Mouse (Mus musculus) gastrocnemius, postnatal 25 days (tissue): Measurements from ENCODE around the gene Phpt1. TPM values are rescaled to one million over a fixed set of nuclear protein-coding genes. Genes with fewer than 3 reads are reported as not detected.
"Not testable (repeated sequence)": the region's sequence is repeated elsewhere in the genome, so short reads cannot be mapped to it uniquely, and the experiment has no call there.

ENCODE experiments used
- DNase-seq: peaks from one replicate; pipeline ENCODE4 v3.0.0; 2022
- total RNA-seq, 2 experiments: library from RNA; stranded (reverse); gene quantifications; 1 replicate in 1 of 2; 2 replicates in 1 of 2; pipeline ENCODE4 v1.2.3; 2021

The Phpt1 gene
- total RNA-seq, 2 experiments from 2014 or later: 50.1 to 53.7 TPM

DNA sequence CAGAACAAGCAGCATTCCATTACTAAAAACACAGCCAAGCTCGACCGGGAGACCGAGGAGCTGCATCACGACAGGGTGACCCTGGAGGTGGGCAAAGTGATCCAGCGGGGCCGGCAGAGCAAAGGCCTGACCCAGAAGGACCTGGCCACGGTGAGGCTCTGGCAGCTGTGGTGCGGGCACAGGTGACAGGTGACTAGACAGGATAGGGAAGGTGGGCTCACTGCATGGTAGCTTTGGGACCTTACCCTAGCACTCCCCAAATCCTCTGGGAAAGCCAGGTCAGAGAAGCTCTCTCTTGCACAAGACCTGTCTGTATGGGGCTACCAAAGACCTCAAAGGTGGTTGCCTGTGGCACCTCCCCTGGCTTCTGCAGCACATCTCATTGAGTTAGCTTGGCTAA is 14.5 kb downstream of the Phpt1 start:
- no peak for DNase-seq

DNA sequence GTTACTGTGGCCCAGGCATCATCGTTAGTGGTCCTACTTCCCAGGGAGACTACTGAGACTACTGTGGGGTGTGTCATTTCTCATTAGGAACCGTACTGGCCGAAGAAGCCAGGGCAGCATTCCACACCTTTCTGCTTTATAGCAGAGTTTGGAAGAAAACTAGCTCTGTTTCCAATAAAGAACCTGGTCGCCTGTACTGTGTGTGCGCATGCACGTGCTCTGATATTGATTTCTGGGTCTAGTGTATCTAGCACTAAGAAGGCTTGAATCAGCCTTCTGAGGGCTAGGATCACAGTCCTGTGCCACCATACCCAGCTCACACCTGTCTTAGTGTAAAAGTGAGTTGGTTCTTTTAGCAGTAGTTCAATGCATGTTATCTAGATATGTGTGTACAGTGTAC is 16.2 kb downstream of the Phpt1 start:
- DNase-seq: no peak

DNA sequence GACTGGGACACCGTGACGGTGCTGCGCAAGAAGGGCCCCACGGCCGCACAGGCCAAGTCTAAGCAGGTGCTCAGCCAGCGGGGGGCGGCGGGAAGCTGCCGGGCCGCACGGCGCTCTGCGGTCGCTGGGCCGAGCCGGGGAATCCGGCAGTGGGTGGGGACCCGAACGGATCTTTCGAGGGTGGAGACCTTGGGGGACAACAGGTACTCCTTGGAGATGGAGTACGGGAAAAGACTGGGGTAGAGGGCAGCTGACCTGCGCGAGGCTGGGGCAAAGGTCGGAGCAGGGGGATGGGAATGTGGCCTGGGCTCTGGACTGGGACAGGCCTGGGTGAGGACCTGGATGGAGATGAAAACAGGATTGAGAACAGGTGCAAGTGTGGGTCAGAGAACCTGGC is 17.1 kb downstream of the Phpt1 start:
- DNase-seq: no peak

DNA sequence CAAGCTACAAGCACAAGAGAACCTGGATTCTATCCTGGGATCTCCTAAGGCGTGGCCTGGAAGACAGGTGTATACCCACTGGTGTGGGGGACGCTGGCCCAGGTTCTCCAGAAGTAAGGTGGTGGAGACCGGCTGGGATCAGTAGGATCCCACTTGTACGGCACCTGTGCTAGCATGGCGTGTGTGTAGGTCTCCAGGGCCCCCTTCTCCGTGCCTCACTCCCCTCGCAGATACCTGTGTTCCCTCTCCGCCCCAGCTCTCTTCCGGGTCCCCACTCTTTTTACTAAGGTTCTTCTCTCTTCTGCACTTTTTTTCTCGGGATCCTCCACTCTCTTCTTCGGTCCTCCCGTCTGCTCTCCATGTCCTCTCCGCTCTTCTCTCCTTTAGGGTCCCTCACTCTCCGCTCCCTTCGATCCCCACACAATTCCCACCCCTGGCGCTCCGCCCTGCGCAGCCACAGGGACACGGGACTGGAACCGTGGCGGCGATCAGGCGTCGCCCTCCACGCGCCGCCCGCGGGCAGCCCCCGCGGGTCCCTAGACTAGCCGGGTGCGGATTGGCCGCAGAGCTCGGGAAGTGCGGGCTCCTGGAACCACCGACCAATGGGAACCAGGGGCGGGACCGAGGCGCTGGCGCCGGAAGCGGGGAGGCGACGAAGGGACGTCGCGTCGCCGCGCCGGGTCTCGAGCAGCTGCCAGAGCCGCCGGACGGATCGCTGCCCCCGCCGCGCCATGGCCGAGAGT is 17.6 kb downstream of the Phpt1 start, which contains the start of gene Edf1:
Edf1 (plus strand) TSS at position 627 of the 743 bp plus-strand sequence.
- peak; percentile 95 for DNase-seq

DNA sequence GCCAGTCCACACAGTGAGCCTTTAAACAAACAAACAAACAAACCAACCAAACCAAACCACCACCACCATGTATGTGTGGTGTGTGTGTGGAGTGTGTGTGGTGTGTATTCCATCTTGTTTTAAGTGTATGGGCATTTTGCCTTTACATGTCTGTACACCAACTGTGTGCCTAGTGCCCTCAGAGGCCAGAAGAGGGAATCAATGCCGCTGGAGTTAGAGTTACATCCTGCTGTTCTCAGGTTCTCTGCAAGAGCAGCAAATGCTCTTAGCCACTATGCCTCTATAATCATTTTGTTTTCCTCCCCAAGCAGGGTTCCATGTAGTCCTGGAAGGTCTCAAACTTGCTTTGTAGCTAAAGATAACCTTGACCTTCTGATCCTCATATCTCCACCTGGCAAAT is 18.7 kb downstream of the Phpt1 start:
- no peak for DNase-seq

DNA sequence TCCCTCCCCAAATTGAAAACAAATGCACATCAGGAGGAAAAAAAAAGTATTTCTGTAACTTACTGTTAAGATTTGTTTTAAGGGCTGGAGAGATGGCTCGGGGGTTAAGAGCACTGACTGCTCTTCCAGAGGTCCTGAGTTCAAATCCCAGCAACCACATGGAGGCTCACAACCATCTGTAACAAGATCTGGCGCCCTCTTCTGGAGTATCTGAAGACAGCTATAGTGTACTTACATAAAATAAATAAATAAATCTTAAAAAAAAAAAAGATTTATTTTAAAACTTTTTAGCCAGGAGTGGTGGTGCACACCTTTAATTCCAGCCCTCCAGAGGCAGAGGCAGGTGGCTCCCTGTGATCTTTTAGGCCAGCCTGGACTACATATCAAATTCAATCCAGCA is 19.5 kb downstream of the Phpt1 start:
- DNase-seq: not testable (repeated sequence)

DNA sequence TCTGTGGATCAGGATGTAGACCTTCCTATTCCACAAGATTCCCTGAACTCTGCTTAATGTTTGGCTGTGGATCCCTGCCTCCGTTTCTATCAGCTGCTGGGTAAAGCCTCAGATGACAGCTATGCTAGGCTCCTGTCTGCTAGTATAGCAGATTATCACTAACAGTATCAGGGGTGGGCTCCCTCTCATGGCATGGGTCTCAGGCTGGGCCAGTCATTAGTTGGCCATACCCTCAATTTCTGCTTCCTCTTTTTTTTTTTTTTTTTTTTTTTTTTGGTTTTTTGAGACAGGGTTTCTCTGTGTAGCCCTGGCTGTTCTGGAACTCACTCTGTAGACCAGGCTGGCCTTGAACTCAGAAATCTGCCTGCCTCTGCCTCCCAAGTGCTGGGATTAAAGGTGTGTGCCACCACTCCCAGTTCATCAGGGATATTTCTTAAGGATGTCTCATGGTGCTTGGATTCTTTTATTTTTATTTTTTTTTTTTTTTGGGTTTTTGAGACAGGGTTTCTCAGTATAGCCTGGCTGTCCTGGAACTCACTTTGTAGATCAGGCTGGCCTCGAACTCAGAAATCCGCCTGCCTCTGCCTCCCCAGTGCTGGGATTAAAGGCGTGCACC is 21.7 kb downstream of the Phpt1 start:
- not testable (repeated sequence) for DNase-seq

DNA sequence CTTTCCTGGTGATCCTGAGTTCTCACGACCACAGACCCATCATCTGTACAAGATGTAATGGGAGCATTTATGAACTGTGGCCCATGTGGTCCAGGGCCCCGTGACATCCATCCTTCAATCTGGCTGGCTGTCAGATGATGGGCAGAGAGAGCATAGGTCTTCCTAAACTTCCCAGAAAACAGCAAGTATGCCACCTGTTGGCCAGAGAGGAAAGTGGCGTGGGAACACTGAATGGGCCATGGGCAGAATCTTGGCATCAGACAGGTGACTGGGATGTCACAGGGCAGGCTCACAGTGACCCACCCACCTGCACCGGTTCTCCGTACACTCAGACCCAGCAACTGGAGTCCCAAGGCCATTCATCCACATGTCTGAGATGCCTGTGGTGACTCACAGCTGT is 23.8 kb downstream of the Phpt1 start:
- no peak for DNase-seq

DNA sequence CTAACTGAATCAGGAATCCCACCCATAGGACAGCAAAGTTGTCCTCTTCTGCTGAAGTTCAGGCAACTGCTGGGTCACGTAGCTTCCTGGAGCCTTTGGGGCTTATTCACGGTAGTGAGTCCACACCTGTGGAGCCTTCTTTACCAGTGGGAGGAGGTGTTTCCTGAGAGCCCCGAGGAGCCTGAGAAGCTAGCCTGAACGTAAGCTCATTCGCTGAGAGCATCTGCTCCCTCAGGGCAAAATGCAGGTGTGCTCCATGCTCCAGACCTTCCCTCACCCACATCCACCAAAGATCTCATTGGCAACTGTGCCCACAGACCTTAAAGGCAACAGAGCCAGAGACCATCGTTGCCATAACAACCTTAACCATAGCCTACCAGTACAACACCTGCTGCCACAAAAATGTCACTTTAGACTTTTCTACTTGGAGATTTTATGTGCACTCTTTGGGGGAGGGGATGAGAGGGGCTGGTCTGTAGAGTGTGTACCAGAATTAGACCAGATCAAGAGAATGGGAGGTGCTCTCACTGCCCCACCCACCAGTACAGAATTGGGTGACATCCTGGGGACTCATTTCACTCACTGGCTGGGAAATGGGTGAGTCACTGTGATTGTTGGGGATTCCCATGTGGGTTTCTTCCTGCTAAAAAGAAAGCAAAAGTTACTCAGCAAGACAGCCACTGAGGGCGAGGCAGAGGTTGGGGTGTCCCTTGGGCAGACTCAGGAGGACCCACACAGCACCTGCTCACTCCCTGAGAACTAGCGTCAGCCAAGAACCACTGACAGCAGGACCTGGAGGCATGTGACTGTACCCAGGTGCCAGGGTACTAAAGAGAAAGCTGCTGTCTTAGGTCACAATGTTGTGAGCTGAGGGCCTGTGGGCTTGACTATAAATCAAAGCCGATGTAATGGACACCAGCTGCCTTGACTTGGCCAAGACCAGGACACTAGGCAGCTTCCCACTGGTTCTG is 25.7 kb downstream of the Phpt1 start:
- peak; percentile 47 for DNase-seq

DNA sequence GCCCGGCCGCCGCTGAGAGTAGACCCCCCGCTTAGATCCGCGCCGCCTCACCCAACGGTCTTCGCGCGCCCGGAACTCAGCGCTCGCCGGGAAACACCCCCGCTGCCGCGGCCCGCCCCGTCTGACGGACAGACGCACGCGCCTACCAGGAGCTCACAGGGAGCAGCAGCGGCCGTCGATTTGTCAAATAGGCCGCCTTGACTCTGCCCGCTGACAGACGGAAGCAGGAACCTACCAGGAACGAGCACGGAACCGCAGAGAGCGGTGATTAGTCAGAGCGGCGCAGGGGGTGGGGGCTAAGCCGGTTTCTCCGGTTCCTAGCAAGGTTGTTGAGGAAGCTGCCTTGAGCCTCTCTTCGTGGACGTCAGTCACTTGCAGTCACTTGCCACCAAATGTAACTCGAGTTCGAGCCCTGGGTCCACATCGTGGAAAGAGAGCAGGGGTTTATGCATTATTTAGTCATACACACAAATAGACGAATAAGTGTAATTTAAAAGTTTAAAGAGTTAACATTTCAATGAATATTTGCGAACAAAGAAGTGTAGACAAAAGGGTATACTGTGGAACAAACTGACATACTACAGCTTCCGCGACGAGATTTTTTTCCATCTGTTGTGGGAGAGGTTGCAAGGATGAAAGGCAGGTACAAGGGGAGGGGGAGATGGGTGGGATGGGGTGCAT is 28.1 kb downstream of the Phpt1 start, which contains the start of gene Traf2:
Traf2 (minus strand) TSS at position 130 of the 681 bp plus-strand sequence.
- DNase-seq: peak; percentile 99

DNA sequence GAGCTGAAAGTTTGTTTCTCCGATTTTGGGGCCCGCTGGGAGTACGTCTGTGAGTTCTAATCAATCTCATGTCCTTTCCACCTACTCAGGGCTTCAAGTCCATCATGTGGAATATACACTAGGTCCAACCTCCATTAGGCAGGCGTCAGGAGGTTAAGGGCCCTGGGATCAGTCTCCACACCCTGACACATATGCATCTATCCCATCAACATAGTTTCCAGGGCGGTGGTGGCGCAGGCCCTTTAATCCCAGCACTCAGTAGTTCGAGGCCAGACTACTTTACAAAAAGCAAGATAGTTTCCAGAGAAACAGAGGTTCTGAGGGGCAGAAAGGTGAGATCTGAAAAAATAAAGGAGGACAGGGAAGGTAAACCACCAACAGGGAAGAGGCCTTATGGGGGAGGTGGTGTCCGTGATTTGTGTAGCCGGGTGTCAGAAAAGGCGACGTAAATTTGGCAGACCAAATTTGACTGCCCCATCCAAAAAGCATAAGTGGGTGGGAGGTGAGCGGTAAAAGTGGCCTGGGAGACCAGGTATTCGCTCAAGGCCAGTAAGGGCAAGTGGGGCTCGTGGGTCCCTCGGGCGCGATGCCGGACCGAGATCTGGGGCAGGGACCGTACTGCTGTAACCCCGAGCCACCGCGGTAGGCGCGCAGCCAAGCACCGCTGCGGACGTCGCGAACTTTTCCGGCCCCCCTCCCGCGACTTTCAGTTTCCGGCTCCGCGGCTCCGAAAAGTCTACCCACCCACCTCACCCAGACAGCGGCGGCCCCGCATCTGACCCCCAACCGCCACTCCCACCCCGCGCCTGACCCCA is 28.8 kb downstream of the Phpt1 start:
- no peak for DNase-seq

DNA sequence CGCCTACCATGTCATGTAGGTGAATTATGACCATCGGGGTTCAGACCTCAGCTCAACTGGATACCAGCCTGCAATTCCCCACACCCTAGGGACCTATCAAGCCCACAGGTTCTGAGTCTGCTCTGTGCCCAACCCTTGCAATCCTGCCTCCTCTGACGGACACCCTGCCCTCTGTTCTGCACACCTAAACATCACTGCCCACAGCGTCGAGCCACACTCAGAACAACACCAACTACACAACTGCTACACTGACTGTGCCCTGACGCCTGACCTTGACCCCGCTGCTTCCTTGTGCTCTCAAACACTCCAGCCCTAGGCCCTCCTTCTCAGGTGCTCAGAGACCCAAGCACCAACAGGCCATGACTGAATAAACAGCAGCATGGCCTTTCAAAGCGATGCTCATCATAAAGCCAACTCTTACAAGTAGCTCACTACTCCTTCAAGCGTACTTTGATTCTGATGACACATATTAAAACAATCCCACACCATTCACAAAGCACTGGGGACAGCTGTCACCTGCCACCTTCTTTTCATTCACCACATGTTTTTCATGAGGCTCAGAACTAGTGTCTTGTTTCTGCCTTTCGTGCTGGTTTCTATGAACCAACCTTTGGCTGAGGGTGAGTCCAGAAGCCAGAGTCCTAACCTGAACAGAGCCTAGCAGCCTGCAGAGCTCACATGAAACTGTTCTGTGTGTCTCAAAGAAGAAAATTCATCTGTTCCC is 33.2 kb downstream of the Phpt1 start:
- DNase-seq: no peak

DNA sequence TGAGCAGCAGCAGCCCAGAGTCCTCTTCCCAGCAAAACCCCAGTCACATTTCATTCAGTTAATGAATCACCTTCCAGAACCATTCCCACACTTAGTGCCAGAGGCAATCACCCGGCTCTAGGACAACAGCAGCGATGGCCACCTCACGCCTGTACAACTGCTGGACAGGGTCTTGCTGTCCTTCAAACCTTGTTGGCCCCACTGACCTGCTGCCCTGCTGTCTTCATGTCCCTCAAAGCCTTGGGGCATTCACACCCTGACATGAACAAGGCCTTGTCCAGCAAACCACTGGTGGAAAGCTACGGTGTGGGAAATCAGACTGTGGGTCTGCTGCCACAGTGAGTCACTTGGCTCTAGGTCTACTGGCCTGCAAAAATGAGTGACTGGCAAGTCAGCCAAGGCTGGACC is 34.5 kb downstream of the Phpt1 start:
- DNase-seq: no peak

DNA sequence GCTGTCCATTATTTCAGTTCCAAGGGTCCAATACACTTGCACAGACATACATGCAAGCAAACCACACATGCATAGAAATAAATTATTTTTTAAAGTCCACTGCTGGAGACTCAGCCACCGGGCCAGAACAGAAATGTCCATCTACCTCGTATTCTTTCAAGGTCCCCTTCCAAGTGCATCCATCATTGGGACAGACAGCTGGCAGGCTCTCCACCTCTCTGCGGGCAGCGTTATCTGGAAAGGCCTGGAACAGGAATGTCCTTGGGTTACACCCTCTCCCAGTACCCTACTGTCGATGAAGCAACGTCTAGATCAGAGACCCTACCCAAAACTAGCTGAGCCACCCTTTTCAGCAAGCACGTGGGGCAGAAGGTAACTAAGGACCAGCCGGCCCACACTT is 38.5 kb downstream of the Phpt1 start:
- DNase-seq: peak; percentile 38

DNA sequence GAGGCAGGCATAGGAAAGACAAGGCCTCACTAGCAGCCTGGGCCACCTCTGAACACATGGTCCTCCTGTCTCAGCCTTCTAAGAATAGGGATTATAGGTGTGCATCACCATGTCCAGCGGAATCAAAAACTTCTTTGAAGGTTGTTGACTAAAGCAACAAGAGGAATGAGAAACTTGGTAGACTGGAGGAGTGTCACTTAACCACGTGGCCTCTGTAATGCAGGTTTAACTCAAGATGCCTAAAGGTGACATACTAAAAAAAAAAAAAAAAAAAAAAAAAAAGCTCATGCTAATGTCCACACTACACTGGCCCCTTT is 40.2 kb downstream of the Phpt1 start:
- DNase-seq: no peak

DNA sequence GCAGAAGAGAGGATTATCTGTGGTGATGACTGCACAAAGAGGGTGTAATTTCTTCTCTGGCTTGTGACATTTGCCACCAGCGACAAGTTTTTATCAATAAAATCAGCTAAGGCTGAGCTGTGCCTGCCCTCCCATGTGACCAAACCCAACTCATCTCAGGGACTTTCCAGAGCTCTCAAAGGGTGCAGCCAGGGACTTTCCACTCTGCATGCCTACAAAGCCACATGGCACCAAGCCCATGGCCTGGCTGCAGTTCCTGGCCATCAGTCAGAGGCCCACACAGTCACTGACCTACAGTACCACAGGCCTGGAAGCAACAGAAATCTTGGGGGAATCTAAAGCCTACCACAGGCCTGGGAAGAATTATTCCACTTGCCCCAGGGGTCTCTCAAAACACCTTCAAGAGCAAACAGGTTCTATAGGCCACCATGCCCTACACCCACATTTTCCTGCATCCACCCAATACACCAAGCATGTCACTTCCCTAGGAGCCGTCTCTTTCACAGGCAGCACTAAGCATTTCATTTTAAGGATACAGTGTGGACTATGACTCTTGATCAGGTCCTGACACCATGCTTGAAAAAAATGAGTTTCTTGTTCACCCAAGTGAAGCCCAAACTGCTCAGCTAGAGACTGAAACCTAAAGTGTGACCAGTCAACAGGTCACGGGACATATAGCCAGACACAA is 40.7 kb downstream of the Phpt1 start:
- DNase-seq: peak; percentile 86

DNA sequence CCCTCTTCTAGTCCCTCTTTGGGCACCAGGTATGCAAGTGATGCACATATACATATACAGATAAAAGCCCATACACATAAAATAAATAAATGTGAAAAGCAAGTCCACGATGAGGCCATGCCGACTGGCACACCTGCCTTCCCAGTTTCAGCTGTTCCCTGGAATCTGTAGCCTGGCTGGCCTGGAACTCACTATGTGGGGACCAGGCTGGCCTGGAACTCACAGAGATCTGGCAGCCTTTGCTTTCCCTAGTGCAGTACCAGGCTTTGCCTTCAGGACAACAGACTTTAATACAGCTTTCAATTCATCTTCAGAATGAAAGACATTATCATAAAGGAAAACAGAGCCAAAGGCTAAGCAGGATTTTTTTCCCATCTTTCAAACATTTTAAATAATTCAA is 41.3 kb downstream of the Phpt1 start:
- DNase-seq: no peak

DNA sequence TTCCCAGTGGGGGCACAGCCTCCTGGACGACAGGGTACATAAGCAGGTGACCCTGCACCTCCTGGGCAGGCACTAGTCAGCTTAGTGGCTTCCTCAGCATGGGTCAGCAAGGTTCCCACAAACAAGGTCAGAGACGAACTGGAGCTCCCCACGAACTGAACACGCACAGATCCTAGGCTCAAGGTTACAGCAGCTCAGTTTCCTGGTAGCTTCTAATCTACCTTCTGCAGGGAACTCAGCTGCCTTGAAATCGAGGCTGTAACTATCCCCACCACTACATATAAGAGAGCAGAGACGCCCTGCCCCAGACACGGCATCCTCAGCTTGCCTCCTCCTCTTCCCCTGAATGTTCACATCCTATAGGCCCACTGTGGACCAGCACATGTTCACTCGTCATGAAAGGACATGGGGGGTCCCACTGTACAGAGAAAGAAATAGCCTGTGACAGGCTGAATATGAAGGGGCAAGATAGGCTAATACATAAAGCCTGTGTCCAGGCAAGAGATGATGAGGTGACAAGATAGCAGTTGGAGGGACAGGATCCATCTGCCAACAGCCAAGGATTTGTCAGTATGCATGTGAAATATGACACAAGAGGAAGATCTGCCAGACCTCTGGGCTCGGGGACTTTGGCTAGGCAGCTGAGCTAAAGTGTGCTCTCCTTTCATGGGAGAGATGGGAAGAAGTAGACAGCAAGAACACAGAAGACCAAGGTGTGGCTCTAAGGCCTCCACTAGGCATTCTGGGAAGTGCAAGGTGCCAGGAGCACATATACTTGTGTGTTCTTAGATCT is 48.3 kb downstream of the Phpt1 start:
- no peak for DNase-seq
